Mouse (Mus musculus) midbrain, embryonic 15.5 days (tissue): ENCODE measurements at regions not wholly inside any gene's neighbourhood (a gene's known extent, or its start where the extent isn't known, plus 50 kb on each side); places are given as distances from the start of the nearest gene placed in this dataset.
"Not testable (repeated sequence)": the region's sequence is repeated elsewhere in the genome, so short reads cannot be mapped to it uniquely, and the experiment has no call there.

Experiments
- ATAC-seq: fragments of 200-750 bp; cut with Nextera tagmentation; replicated peaks from 2 replicates; pipeline ENCODE4 v1.8.0; 2017; ENCODE audit warnings: moderate TSS enrichment
- H3K27ac ChIP-seq: fragments of 300-500 bp; sonication (generic); 2 replicates; pipeline ENCODE4 v1.5.1; 2015; ENCODE audit warnings: mild to moderate bottlenecking, inconsistent platforms
- H3K27me3 ChIP-seq: fragments of 300-500 bp; sonication (generic); replicated peaks from 2 replicates; pipeline ENCODE4 v1.6.1; 2015; ENCODE audit warnings: inconsistent platforms
- H3K36me3 ChIP-seq: fragments of 300-500 bp; sonication (generic); replicated peaks from 2 replicates; pipeline ENCODE4 v1.6.1; 2015; ENCODE audit warnings: inconsistent platforms
- H3K4me1 ChIP-seq: fragments of 300-500 bp; sonication (generic); 2 replicates; pipeline ENCODE4 v1.6.1; 2015; ENCODE audit warnings: inconsistent platforms
- H3K4me2 ChIP-seq: fragments of 300-500 bp; sonication (generic); 2 replicates; pipeline ENCODE4 v1.6.1; 2015; ENCODE audit warnings: inconsistent platforms, mild to moderate bottlenecking, moderate library complexity
- H3K4me3 ChIP-seq: fragments of 300-500 bp; sonication (generic); 2 replicates; pipeline ENCODE4 v1.5.1; 2015; ENCODE audit warnings: mild to moderate bottlenecking, inconsistent platforms
- H3K9ac ChIP-seq: fragments of 300-500 bp; sonication (generic); 2 replicates; pipeline ENCODE4 v1.6.1; 2015; ENCODE audit warnings: mild to moderate bottlenecking, inconsistent platforms
- H3K9me3 ChIP-seq: fragments of 300-500 bp; sonication (generic); 2 replicates; pipeline ENCODE4 v1.6.1; 2016; ENCODE audit warnings: inconsistent platforms
- WGBS: fragments of 180-500 bp; shearing (Covaris S2); methylation state at CpG from one replicate; pipeline ENCODE4 v1.1.7; 2015; ENCODE audit warnings: mixed read lengths; 5-methylcytosine and 5-hydroxymethylcytosine counted together

DNA sequence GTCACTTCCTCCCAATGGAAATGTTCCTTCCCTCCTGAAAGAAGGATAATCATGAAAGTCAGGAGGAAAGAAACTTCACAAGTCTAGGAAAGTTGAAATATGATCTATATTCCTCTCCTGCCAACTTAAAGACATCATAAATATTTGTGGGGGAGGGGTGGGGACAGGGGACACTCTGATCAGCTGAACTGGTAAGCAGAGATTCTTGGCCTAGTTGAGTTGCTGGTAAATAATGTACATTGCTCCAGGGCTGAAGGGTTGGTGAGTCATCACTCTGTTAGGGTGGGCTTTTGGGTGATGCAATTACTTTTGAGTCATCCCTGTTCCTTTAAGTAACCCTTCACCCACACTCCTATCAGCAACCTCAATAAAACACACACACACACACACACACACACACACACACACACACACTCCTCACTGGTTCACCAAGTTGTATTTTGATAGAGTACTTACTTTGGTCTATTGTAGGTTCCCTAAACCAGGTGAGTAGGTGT is 56.0 kb downstream of the Ccdc71l start:
- Histone ChIP-seq H3K9ac (no peak overlapping the region), H3K27me3 (no peaks in the 10 kb centered on the region), H3K9me3 (no peaks in the 10 kb centered on the region), H3K36me3 (no peaks in the 10 kb centered on the region), H3K4me2 (no peak overlapping the region), H3K4me1 (no peaks in the 10 kb centered on the region), H3K27ac (no peak overlapping the region), H3K4me3 (no peak overlapping the region)
- ATAC-seq: no peak

DNA sequence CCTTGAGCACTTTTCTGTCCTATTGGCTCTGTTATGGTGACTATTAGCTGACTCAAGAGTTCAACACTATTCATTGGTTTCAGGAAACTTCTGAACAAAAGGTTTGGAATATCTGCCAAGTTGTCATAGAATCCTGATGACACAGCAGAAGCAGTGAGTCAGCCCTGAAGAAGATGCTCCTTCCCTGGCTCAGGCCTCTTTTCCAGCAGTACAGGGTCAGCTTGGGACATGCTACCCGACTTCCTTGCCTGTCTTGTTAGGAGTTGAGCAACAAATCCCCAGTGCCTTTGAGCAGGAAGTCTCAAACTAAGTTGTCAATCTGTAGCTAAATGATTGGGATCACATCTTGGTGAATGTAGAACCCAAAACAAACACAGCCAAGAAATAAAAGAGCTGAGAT is 56.6 kb downstream of the Ccdc71l start:
- Histone ChIP-seq H3K4me1 (no peaks in the 10 kb centered on the region), H3K9ac (no peak overlapping the region), H3K9me3 (no peaks in the 10 kb centered on the region), H3K4me3 (no peak overlapping the region), H3K4me2 (no peak overlapping the region), H3K27me3 (no peaks in the 10 kb centered on the region), H3K36me3 (no peaks in the 10 kb centered on the region), H3K27ac (no peak overlapping the region)
- ATAC-seq: no peak
- 89% methylated on average over 1 of the region's 1 CpGs for WGBS

DNA sequence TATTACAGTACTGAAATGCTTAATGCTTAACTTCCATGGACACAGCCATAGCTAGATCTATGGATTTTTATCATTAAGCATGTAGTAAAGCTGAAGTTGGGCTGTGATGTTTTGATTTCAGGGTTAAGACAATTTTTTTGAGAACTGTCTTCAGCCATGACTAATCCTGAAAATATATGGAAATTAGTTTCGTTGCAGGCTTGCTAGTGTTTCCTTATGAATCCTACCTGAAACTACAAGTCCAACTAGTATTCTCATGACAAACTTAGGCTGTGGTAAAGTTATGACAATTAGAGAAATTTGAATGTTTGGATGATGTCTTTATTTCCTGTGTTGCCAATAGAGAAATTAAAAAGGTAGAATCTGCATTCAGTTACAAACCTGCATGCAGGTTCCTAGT is 59.7 kb downstream of the Ccdc71l start:
- Histone ChIP-seq H3K4me2 (no peak overlapping the region), H3K27me3 (no peaks in the 10 kb centered on the region), H3K36me3 (no peaks in the 10 kb centered on the region), H3K27ac (no peak overlapping the region), H3K9ac (no peak overlapping the region), H3K4me3 (no peak overlapping the region), H3K9me3 (no peaks in the 10 kb centered on the region), H3K4me1 (no peaks in the 10 kb centered on the region)
- ATAC-seq: no peak
- 78% methylated on average over 1 of the region's 1 CpGs for WGBS

DNA sequence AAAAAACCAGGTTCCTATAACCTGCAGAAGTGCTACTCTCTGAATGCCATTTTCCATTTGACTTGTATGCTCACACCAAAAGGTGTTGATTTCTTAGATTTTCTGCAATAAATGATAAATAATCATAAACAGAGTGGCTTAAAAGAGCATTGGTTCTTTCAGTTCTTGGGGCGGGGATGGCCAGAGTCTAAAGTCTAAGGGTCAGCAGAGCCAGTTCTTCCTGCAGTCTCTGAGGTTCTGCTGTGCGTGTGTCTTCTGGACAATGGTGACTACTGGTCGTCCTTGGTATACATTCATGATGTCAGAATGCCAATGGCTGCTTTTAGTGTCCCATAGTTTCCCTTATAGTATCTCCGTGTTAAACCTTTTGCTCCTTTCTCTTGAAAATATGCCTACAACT is 66.3 kb downstream of the Ccdc71l start:
- no peaks in the 10 kb centered on the region for H3K9me3 ChIP-seq
- 91% methylated on average over 4 of the region's 4 CpGs for WGBS

DNA sequence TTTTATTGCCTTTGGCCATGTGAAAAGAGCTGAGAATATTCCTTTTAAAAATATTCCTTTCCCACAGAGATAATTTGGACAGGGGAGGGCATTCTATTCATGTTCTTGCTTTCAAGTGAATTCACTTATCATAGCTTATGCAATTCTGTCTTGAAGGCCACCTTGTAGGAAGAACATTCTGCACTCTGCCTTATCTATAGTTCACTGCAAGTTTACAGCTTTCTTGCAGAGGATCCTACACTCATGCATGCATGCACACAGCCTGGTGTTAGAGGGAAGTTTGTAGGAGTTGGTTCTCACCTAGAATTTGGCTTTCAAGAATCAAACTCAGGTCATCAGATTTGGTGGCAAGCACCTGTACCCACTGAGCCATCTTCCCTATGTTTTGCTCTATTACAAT is 67.4 kb downstream of the Ccdc71l start:
- no peak overlapping the region for H3K9ac ChIP-seq
- no peaks in the 10 kb centered on the region for H3K9me3 ChIP-seq
- no peaks in the 10 kb centered on the region for H3K4me1 ChIP-seq
- H3K36me3 ChIP-seq: no peaks in the 10 kb centered on the region
- H3K4me3 ChIP-seq: no peak overlapping the region
- H3K4me2 ChIP-seq: no peak overlapping the region
- H3K27me3 ChIP-seq: no peaks in the 10 kb centered on the region
- ATAC-seq: no peak
- no peak overlapping the region for H3K27ac ChIP-seq

More for the DNA sequence above, 66.3 kb downstream of the Ccdc71l start:
- H3K4me2 ChIP-seq: no peak overlapping the region
- no peak for ATAC-seq
- no peak overlapping the region for H3K9ac ChIP-seq
- H3K27ac ChIP-seq: no peak overlapping the region
- no peaks in the 10 kb centered on the region for H3K27me3 ChIP-seq
- no peaks in the 10 kb centered on the region for H3K4me1 ChIP-seq
- H3K4me3 ChIP-seq: no peak overlapping the region
- H3K36me3 ChIP-seq: no peaks in the 10 kb centered on the region

DNA sequence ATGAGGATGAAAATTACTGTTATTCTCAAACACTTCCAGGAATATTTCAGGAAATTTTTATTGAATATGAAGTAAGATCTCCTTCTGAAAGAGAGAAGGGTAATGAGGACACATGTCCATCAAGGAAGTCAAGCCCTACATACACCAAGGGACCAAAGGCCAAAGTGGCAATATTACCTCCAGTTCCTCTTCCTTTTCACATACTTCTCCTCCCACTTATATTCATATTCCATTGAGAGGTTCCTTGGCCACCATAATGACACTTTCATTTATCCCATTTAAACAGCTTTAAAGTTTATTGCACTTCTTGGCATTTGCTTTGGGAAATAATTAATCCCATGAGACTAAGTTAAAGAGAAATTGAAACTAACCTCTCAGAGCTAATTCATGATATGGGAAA is 70.9 kb downstream of the Ccdc71l start:
- Histone ChIP-seq H3K9me3 (no peaks in the 10 kb centered on the region), H3K4me3 (no peak overlapping the region), H3K4me1 (no peaks in the 10 kb centered on the region), H3K27ac (no peak overlapping the region), H3K36me3 (no peaks in the 10 kb centered on the region), H3K4me2 (no peak overlapping the region), H3K27me3 (no peaks in the 10 kb centered on the region), H3K9ac (no peak overlapping the region)
- no peak for ATAC-seq

DNA sequence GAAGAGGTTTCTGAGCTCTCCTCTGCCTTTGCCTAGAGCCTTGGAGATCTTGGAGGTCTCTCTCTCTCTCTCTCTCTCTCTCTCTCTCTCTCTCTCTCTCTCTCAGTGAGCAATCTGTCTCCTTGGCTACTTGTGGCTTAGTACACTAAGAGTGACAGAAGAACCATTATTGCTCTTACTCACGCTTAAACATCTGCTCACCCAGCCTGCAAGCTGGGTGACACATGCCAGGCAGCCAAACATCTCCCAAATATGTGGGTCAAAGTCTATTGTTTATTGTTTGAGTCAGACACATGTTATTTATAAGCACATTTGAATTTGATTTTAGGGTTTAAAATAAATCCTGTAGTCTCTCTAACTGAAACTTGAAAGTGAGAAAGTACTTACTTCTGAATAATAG is 72.7 kb downstream of the Ccdc71l start:
- H3K4me3 ChIP-seq: no peak overlapping the region
- H3K4me1 ChIP-seq: no peaks in the 10 kb centered on the region
- no peak overlapping the region for H3K4me2 ChIP-seq
- no peak overlapping the region for H3K9ac ChIP-seq
- no peaks in the 10 kb centered on the region for H3K27me3 ChIP-seq
- H3K36me3 ChIP-seq: no peaks in the 10 kb centered on the region
- H3K9me3 ChIP-seq: no peaks in the 10 kb centered on the region
- ATAC-seq: no peak
- WGBS: 67% methylated on average over 1 of the region's 1 CpGs
- no peak overlapping the region for H3K27ac ChIP-seq

DNA sequence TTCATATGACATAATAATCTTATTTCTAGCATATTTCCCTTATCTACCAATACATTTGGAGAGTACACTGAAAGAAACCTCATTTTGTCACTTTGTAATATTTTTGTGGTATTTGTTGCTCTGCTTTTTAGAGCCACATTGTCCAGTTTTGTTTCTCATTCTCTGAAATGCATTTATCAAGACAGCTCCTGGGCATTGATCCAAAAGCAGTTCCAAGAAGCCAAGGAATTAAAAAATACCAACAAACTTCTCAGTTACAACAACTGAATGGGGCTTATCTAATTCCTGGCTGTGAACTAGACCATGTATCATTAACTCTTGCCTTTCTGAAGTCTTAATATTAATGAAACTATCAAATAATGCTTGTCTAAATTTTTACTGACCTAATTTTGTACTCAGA is 76.3 kb downstream of the Ccdc71l start:
- H3K4me1 ChIP-seq: no peaks in the 10 kb centered on the region
- H3K4me2 ChIP-seq: no peak overlapping the region
- H3K9me3 ChIP-seq: no peaks in the 10 kb centered on the region
- no peaks in the 10 kb centered on the region for H3K36me3 ChIP-seq
- no peak for ATAC-seq
- no peak overlapping the region for H3K27ac ChIP-seq
- no peaks in the 10 kb centered on the region for H3K27me3 ChIP-seq
- H3K9ac ChIP-seq: no peak overlapping the region
- H3K4me3 ChIP-seq: no peak overlapping the region

DNA sequence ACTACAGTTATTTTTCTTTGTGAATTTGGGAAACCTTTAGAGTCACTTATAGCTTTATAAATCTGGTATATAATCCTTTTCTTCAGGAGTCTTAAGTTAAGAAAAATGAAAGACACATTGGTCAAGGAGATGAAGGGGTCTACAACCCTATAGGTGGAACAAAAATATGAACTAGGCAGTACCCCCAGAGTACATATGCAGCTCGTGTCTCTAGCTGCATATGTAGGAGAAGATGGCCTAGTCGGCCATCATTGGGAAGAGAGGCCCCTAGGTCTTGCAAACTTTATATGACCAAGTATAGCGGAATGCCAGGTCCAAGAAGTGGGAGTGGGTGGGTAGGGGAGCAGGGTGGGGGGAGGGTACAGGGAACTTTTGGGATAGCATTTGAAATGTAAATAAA is 76.7 kb downstream of the Ccdc71l start:
- not testable (repeated sequence) for H3K4me2 ChIP-seq, H3K9me3 ChIP-seq, H3K36me3 ChIP-seq, H3K9ac ChIP-seq, H3K4me1 ChIP-seq, H3K4me3 ChIP-seq, H3K27ac ChIP-seq, ATAC-seq, H3K27me3 ChIP-seq
- 89% methylated on average over 3 of the region's 3 CpGs for WGBS

DNA sequence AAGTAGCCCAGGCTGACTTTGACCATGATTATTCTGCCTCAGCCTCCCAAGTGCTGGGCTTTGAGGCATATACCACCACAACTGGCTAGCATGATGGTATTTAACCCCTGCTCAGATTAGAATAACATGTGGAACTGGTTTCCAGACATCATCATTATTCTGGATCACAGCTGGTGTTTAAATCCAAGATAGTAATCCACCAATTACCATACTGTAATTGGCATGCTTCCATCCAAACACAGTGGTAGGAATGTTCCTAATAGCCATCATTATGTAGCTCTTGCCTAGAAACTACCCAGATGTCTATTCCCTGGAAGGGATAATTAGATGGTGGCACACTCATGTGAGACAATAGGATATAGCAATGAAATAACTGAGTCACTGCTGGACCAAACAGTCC is 77.4 kb downstream of the Ccdc71l start:
- Histone ChIP-seq H3K27ac (no peak overlapping the region), H3K27me3 (no peaks in the 10 kb centered on the region), H3K9me3 (no peaks in the 10 kb centered on the region), H3K4me1 (no peaks in the 10 kb centered on the region), H3K9ac (no peak overlapping the region), H3K4me2 (no peak overlapping the region), H3K4me3 (no peak overlapping the region), H3K36me3 (no peaks in the 10 kb centered on the region)
- no peak; the same call in 1 of the 2 replicates for ATAC-seq

DNA sequence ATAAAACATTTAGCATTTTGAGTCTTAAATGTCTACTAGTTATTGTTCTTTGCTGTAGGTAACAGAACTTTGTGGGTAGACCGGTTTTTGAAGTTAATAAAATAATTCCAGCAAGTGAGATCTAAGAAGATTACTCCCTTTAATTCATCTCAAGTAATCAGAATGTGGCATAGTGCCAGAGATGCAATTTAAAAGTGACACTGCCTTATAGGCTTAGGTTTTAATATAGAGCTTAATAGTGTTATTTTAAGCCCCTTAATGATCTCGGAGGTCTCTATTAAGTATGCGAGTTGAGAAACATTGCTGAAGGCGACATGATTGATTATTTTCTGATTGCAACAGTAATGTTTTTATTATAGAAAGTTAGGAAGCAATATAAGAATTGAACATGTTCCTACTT is 78.3 kb downstream of the Ccdc71l start:
- H3K9me3 ChIP-seq: no peaks in the 10 kb centered on the region
- H3K4me1 ChIP-seq: no peaks in the 10 kb centered on the region
- no peak for ATAC-seq
- H3K27me3 ChIP-seq: no peaks in the 10 kb centered on the region
- H3K36me3 ChIP-seq: no peaks in the 10 kb centered on the region
- 78% methylated on average over 4 of the region's 4 CpGs for WGBS
- H3K4me3 ChIP-seq: no peak overlapping the region
- H3K4me2 ChIP-seq: no peak overlapping the region
- no peak overlapping the region for H3K9ac ChIP-seq
- no peak overlapping the region for H3K27ac ChIP-seq

DNA sequence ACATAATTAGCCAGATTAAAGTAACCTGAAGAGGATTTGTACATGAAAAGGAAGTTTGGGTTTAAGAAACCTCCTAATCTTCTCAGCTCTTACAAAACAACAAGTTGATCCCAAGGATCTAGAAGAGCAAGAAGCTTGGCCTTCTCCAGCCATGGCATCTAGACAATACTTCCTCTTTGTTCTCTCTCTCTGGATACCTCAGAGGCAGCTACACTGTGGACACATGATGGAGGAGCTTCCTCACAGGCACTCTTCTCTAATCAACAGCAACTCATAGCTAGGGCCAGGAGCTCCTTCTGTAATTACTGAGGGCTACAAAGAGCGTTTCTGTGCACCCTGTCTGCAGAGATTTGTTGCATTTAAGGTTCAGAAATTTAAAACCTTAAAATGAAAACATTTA is 79.9 kb downstream of the Ccdc71l start:
- Histone ChIP-seq H3K27ac (no peak overlapping the region), H3K27me3 (no peaks in the 10 kb centered on the region), H3K4me3 (no peak overlapping the region), H3K9ac (no peak overlapping the region), H3K4me2 (no peak overlapping the region), H3K4me1 (no peaks in the 10 kb centered on the region), H3K36me3 (no peaks in the 10 kb centered on the region), H3K9me3 (no peaks in the 10 kb centered on the region)
- WGBS: 79% methylated on average over 1 of the region's 1 CpGs
- ATAC-seq: no peak

DNA sequence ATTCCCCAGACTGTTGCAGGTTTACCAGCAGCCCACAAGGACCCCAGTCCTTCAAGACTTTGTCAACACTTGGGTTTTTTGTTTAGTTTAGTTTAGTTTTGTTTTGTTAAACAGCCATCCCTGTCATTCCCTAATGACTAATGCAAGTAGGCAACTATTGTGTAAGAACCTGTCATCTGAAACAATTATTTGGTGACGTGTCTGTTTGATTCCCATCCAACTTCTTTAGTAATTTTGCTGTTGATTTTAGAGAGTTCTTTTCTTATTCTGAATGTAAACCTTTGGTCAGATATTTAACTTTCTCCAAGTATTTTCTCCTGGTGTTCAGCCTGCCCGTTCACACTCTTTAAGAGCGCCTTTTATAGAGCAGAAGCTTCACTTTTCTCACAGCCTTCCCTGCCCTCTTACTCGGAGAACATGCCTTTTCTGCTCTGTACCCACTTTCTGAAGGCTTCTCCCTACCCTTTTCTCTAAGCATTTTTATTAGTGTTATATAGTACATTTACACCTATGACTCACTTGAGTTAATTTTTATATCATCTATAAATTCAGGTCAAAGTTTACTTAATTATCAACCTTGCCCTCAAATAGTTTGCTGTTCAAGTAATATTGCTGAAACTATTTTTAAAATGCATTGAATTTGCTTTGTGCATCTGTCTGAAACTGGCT is 82.0 kb downstream of the Ccdc71l start:
- H3K27me3 ChIP-seq: no peaks in the 10 kb centered on the region
- H3K9ac ChIP-seq: no peak overlapping the region
- H3K9me3 ChIP-seq: no peaks in the 10 kb centered on the region
- H3K4me2 ChIP-seq: no peak overlapping the region
- ATAC-seq: no peak
- no peak overlapping the region for H3K4me3 ChIP-seq
- WGBS: 75% methylated on average over 4 of the region's 4 CpGs
- no peaks in the 10 kb centered on the region for H3K4me1 ChIP-seq
- no peaks in the 10 kb centered on the region for H3K36me3 ChIP-seq
- no peak overlapping the region for H3K27ac ChIP-seq
